Mouse (Mus musculus) kidney, postnatal 14 days (tissue): ENCODE results near the gene Adgrl4.

Experiments
- DNase-seq: peaks from one replicate; pipeline ENCODE4 v3.0.0; 2022; ENCODE audit warnings: mixed read lengths

Gene Adgrl4

DNA sequence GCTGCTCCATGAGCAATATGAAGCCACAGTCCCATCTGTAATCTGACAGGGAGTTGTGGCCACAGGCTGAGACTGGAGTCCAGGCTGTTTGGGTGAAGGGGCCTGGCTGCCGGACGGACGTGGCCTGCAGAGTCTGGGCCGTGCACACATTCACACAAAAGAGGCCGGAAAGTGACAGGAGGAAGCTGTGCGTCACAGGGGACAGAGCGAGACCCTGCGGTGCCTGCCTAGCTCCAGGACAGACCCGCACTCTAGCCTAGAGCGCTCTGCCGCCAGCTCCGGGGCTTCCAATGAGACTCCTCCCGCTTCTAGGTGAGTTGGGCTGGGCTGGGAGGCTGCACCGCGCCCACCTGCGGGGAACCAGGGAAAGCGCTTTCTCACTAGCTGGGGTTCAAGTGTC lies at the start of gene Adgrl4:
TSS of gene Adgrl4 (plus strand) at position 195 of the 400 bp plus-strand sequence.
- peak; percentile 73 for DNase-seq

DNA sequence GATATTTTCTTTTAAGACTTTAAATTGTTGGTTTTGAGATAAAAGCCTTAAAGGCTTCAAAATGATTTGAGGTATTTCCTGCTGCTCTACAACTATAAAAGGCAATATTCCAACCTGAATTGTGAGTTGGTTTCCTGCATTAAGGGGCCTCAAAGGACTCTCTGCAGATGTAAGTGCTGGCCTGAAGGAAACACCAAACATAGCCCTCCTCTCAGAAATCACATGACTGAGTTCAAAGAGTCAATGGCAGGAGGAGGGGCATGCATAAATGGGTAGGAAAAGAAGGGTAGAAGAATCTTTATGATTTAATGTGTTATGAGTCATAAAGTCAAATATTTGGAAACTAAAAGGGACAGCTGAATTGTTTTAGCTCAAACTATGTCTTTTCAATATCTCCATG lies 46.8 kb upstream of the Adgrl4 start:
- no peak for DNase-seq

DNA sequence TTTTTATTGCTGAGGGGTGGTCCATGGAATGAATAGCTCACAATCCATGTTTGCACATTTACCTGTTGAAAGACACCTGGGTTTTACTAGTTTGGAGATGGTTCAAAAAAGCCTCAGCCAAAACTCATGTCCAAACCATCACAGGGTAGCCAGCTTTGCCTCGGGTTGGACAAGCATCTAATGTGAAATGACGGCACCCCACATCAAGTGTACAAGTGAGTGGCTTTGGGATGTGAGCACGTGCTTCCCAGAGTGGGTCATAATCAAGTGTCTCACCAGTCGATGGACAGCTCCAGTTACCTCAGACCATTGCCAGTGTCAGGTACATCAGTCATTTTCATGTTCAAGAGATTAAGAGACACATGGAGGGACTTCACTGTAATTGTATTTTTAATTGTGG lies 44.8 kb upstream of the Adgrl4 start:
- no peak for DNase-seq

DNA sequence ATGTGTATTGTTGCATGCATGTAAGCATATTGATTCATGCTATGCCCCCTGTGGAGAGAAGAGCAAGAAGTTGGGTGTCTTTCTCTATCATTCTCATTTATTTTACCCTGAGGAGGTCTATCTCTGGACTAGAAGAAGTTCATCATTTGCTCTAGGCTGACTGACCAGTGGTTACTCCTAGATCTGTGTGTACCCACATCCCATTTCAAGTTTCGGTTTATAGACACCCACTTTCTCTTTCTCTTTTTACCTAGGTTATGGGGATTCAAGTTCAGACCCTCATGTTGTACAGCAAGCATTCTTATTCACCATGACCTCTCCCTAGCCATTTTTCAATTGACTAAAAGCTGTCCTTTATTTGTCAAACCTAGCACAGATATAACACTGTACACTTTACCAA lies 44.4 kb upstream of the Adgrl4 start:
- no peak for DNase-seq

DNA sequence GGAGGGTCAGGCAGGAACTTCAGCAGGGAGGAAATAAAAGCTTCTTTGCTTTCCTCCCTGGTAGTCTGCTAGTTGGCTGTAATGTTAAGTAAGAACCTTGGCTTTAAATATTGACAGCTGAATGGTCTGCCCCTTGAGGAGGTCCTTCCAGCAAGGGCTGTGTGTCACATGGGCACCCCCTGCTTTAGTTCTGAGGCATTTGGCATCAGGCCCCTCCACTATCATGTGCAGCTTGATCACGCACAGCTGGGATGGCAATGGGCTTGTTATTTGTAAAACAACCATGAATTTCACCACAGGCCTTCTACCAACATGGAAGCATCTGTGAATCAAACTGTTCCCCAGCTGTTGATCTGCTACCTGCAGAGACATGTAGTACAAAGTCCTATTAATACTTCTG lies 38.4 kb upstream of the Adgrl4 start:
- DNase-seq, result no peak

DNA sequence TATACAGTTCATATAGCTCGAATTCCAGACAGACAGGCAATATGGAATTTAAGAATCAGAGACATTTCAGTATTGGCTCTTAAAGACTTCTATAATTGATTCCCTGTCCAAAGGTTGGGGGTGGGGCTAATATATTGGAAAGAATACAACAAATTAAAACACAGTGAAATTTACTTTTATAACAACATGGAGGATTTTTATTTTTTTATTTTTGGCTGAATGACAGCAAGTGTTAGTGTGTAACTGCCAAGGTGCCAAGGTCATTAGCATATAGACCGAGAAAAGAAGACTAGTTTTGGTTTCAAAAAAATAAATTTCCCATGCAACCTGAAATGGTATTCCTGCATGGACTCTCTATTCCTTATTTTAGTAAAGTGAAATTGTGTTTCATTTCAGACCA lies 26.7 kb upstream of the Adgrl4 start:
- DNase-seq, result no peak

DNA sequence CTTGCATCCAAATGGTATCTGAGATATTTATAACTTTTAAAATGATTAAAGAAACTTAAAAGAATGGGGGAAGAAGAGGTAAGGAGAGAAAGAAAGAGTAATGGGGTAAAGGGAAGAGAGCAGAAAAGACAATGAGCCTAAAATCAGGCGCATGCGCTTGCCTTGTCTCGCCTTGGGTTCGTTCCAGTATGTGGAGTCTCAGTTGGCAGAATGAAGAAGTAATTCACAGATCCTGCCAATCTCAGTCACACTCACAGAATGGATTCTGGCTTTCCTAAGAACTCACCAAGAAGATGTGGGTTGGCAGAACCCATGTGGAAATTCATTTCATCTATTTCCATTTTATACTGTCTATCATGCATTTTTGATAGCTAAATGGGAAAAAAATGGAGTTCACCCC lies 26.2 kb upstream of the Adgrl4 start:
- DNase-seq, result no peak

DNA sequence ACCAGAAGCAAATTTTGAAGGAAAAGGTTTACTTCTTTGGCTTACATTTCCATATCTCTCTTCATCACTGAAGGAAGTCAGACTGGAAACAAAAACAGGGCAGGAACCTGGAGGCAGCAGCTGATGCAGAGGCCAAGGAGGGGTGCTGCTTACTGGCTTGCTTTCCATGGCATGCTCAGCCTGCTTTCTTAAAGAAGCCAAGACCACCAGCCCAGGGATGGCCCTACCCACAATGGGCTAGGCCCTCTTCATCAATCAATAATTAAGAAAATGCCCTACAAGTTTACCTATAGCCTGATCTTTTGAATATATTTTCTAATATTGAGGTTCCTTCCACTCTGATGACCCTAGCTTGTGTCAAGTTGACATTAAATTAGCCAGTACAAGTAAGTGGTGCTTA lies 20.8 kb upstream of the Adgrl4 start:
- no peak for DNase-seq

DNA sequence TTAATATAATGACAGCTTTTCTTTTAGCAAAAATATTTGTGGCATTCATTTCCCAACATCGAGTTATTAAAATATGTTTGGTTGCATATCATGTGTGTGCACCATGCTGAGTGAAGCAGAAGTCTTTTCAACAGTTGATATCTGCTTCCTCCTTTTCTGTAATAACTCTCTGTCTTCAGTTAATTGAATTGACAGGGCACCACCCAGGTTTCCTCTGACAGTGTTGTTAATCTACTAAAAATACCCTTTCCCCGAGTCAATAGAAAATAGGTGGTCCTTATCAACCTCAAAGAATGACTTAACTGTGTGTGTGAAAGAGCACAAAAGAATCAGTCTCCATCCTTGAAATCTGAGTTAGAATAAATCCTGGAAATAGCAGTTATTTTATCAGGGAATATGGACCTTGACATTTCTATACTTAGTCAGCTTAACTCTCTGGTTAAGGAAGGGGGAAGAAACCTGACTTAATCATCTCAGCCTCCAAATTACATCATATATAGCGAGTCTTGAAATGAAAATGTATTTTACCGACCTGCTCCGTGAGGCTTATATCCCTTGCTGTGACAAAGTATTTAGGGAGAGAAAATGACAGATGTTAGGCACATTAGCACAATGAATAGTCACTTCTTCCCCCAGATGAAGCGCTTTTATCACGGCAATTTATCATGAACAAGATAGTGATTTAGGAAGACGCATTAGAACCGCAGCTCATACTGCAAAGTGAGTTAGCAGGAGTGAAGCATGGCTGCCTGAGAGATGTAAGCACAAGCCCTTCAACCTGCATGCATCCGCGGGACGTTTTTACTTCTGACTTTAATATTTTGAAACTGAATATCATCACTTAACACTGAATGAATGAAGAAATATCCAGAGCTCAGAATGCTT lies 19.8 kb upstream of the Adgrl4 start:
- no peak for DNase-seq

DNA sequence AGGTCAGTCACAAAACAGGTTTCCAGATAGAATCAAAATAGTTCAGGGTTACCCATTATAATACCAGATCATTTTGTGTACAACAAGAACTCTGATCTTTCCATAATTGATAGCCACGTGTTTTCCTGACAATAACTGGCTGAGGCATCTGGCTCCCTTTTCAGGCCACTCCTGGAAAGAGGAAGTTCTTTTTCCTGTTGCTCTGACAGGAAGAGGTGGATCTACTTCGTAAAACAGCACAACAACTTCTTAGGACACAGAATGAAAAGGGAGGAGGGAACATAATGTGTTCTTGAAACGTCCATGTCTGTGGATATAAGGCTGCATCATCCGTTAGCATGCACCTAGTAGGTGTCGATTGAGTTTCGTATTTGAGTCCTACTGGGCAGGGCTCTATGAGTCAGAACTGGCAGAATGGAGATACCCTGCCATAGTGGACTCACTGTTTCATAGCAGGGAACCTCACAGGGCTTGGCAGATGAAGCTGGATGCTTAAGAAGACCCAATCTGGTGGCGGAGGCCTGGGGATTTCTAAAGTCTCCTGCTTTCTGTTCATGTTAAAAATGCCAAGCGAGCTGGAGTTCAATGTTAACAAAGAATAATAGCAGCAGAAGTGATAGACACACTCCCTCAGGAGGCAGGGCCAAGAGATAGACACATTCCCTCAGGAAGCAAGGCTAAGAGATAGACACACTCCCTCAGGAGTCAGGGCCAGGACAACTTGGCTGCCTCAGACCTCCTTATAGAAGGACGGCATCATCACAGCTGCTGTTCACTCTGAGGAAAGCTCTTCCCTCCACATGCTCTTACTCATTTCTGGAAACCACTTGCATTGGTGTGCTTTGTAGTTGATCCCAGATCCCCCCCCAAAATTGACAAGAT lies 13.1 kb upstream of the Adgrl4 start:
- DNase-seq, result peak; percentile 44

DNA sequence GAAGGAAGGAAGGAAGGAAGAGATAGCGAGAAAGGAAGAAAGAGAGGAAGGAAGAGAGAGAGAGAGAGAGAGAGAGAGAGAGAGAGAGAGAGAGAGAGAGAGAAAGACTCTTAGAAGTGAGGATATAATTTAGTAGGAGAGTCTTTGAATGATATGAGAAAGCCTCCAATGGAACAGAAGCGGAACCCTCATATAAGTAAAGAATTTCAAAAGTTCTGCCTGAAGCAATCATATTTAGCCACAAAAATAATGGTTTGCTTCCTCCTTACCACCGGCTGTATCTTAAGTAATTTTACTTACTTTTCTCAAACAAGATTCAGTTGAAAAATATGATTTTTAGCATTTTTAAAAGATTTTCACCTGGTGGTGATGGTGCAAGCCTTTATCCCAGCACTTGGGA lies 7.6 kb upstream of the Adgrl4 start:
- no peak for DNase-seq

DNA sequence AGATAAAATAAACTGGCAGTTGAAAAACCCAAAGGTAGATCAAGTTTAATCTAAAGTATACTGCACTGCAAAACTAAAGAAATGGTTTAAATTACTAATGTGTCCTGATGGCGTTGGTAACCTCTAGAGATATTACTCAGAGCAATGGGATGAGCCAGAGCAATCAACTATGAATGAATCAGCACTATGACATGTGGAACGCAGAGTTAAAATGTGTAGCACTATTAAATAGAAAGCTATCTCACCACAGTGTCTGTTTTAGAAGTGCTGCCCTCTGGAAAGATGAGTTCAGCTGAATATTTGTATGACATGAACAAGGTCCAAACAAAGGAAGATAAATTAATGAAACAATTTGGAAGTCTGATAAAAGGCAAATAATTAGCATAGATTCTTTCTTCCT lies 6.2 kb upstream of the Adgrl4 start:
- DNase-seq, result no peak

DNA sequence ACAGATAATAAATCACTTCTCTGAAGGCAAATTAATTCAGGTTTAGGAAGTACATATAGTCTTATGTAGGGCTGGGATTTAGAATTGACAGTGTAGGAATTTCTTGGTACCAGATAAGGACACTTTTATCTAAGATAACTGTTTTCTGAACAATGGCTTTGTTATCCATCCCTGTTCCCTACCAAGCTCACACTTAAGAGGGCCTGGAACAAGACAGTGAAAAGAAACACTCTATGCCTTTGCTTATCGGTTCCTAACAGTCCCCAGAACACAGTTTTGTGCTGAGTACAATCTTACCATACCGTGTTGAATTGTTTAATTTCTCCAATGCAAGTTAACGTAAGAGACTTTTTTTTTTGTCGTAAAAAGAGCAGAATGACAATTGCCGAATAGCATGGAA lies 677 bp downstream of the Adgrl4 start:
- no peak for DNase-seq

DNA sequence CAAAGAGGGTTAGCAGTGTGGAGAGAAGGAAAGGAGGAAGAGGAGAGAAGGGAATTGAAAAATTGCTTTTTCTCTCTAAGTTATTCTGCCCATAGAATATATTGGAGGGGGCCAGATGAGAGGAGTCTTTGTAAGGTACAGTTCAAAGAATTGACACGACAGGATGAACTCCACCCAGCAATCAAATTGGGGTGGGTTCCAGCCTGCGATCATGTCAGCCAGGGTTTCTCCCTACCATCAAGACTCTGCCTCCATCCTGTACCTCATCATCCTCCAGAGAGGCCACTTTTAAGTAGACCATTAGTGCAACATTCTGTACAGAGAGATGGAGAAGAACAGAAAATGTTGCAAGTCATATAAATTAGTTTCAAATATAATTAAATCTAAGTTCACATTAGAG lies 2.3 kb downstream of the Adgrl4 start:
- DNase-seq, result no peak

DNA sequence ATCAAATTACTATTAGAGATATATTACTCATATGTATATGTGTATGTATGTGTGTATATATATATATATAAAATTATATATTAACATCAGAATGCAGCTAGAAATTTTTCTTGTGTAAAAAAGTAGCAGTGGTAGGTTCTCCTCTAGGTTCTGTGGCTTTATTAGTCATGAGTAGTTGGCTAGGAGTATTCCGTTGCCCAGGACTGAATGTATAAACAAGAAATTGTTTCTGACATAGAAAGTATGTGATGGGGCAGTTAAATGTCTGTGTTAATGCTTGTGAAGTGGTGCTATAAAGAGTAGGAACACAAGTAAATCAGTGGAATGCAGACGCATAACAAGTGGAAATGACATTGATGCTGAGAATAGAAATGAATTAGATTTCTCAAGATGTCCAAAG lies 4.3 kb downstream of the Adgrl4 start:
- DNase-seq, result no peak

DNA sequence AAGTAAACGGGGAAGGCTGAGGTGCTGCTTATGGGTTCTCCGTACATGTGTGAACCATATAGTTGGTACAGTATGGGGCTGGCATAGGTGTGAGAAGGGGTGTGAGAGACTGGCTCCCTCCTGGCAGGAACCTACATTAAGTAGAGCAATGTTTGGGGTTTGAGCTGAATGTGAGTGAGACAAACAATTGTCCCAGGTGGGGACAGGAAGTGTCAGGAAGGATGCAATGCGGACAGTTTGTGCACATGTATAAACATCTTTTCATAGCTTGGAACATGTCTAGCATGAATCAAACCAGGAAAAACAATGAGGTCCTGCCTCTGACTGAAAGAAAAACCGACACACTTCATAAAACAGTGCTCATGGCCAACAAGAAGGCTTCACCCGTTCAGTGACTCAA lies 5.8 kb downstream of the Adgrl4 start:
- no peak for DNase-seq

DNA sequence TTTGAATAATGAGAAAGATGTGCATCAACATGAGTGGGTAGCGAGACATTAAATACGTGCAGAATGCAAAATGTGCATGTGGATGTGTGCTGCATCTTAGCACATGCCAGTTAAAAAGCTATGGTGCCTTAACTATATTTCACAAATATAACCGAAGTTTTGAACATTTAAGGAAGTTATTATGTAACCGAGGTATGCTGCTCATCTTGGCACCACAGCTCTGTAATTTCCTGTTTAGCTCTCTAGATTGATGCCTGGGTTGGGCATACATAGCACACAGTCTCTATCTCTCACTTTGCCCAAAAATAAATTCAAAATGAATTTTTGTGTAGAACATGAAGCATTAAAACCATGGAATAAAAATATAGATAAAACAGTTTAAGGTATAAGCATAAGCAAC lies 6.6 kb downstream of the Adgrl4 start:
- no peak for DNase-seq

DNA sequence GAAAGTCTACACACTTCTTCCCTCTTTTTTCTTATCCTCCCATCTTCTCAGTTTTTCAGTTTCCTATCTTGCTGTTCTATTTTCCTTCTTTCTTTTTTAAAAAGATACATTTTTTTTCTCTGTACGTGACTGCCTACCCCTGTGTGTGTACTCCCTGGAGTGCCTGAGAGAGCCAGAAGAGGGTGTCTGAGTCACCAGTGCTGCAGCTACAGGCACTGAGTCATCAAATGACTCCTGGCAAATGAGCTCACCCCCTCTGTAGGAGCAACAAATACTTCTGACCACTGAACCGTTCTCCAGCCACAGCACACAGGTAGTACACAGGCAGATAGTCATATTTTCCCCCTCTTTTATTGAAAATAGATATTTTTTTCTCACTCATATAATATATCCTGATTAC lies 8.2 kb downstream of the Adgrl4 start:
- no peak for DNase-seq

DNA sequence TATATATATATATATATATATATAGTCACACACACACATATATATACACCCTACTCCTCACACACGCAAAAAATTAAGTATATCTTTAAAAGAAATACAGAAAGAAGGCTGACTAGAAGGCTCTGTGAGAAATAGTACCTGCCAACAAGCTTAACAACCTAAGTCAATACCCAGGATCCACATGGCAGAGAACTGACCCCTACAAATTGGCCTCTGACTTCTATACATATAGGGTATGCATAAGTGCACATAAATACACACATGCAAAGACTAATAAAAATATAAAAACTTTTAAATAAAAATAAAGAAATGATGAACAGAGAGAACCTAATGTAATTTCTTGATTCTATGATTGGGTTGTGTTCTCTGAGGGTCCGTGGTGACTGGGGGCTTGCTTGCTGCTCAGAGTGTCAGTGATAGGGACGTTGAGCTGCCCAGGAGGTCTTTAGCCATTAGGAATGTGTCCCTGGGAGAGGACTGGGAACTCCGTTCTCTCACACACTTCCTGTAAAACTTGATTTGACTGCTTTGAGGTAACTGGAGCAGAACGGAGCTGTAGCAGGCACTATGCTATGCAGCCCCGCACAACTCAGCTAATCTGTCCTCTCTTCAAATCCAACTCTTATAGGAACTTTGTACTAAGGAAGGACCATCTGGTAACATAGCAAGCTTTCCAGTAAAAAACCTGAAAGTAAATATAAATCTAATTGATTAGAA lies 17.5 kb downstream of the Adgrl4 start:
- DNase-seq, result no peak

DNA sequence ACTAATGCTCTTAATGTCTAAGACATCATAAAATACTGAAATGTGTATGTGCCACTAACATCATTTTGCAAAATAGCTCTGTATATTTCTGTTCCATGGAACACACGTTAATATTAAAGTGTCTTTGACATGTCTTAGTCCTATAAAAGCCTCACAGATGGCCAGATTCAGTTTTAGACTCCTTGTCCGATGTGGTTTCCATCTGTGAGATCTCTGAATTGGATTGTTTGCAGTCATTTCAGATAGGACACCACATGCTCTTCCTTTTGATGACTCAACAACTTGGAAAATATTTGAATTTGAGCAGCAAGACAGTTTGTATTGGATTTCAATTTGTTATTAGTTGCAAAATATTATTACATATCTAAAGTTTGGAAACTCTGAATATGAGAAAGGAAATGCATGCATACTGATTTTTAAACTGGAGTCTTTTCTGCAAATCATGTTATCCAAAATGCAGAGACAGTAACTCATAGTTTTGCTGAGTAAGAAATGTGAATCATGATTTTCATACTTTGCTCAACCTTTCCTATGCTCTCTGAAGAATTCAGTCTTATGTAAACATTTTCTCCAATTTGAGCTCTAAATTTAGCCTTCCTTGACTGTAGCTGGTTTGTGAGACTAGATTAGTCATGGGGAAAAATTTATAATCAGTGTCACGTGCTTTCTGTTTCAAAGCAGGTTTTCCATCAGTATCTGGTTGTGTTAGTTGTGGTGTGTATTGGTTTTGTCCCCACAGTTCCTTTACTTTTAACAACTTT lies 21.9 kb downstream of the Adgrl4 start:
- DNase-seq, result no peak

DNA sequence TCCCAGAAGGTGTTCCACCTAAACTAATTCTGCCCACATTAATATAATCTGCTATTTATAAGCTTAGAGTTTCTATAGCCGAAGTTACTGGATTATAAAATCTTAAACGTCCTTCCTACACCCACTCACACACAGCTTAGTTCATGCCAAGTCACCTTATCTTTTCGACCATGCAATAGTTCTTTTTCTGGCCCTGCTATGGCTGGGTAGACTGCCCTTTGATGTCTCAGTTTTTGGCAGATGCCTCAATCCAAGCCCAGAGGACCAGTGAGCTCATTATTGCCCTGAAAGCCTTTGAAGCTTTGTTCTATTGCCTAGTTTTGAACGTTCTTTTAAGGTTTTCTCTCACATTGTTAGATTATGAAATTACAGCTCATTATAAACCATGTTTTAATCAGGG lies 27.5 kb downstream of the Adgrl4 start:
- no peak for DNase-seq

DNA sequence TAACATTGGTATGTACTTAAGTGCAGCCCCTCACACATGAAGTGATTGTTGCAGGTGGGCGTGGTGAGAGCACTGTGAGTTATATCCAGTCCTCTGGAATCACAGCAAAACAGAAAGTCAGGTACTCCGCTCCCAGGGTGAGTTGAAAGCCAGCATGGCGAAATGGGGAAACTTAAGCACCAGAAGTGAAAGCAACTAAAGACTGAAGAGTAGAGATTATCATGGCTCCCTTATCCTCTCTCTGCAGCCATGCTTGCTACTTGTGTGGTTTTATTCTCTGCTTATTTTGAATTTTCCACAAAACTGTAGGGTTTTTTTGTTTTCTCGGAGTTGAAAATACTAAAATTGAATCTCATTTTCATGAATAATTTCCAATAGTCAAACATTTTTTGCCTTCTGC lies 51.2 kb downstream of the Adgrl4 start:
- no peak for DNase-seq

DNA sequence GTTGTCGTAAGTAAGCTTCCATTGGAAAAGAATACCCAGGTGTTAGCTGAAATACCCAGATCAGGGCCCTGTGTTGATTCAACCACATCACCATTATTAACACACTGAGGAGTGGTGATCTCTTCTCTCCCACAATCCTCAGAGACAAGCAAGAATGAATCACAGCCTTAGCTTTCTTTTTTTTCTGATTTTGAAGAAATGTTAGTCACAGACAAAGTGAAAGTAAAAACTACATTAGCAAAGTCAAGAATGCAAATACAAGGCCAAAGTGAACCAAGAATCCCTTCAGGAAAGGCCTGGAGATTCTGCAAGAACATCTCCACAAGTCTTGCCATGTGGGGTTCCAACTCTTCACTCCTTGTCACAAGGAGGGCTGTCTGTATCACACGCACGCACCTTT lies 67.9 kb downstream of the Adgrl4 start:
- no peak for DNase-seq
